Mouse (Mus musculus): ENCODE measurements around the gene Sirpa.

The Sirpa gene

DNA sequence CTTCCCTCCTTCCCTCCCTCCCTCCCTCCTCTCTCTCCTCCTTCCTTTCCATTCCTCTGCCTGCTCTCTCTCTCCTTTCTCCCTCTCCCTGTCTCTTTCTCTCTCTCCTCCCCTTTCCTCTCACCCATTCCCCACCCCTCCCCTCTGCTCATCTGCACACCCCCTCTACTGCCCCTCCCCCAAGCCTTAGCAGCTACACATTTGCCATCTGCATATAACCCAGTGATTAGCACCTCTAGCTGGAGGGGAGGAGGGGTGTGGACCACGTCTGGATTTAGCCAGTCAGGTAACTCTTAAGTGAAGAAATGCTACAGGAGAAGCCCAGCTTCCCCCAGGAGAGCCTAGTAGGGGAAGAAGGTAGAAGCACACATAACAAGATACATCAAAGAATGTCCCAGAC lies 7.7 kb upstream of the Sirpa start:
- no peak for DNase-seq

DNA sequence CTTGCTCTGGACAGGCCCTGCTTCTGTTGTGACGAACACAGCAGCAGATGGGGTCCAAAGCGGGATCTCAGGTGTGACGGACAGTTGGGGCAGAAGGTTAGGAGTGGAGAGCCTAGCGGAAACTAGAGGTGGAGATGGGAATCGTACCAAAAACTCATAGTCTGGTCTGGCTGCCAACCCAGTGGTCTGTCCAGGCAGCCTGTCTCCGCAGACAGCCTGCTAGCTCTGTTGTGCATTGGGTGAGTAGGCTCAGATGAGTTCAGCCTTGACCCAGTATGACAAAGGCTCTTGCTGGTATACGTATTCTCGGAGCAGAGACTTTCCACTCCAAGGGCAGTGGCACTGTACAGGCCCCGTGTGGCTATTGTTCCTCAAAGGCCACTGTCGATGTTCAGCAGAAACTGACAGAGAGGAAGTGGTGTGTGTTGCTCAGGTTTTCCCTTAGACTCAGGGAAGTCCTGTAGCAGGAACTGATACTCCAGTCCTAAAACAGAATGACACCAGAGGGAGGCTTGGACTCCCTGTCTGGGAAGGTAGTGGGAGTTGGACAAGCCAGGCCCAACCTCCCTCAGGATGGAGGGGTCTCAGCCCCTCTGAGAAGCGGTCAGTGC lies 6.6 kb upstream of the Sirpa start:
- peak; percentile 40 to 41 for DNase-seq

DNA sequence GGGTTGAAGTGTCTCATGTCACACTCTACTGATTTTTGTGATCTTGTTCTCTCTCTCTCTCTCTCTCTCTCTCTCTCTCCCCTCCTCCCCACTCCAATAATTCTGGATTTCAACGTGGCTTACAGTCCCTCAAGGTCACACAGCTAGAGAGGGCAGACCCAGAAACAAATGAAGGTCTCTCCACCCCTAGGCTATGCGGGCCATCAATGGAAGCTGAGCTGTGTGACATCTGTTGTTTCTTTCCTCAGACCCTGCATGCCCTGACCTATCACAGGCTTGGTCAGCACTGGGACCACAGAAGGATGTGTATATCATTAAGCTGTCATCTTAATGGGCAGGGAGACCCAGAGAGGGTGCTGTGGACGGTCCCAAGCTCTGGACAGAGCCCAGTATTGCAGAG lies 5.4 kb upstream of the Sirpa start:
- no peak for DNase-seq

DNA sequence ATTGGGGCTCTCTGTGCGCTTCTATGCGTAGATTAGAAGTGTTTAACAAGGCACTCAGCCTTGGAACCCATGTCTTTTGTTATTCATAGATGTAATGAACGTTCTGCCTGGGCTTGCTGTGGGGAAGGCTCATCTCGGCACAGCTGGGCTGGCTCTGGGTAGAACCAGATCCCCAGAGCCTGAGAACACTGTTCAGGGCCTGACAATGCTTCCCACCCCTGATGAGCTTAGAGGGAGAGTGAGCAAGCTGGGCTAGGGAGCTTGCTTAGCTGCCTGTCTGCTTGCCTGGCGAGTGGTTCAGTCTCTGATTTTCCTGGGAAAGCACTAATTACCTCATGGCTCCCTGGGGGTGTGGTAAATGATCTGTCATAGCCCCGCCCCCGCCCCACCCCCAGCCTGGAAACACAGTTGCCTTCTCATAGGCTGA lies 4.8 kb upstream of the Sirpa start:
- DNase-seq: no peak

DNA sequence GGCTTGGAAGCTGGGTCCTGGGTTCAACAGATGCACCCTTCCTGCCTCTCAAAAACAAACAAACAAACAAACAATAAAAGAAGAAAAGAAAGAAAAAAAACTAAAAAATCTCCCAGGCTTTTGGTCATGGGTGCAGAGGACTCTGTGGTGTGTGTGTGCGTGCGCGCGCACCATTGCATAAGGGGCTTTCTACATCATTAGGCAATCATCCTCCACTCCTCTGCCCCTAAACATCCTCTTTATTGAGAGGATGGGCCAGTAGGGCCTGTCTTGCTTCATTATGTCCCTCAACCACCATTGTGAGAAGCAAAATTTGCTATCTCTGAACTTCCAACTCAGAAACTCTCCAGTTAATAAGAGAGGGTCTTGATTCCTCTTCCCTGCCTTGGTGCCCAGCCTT lies 738 bp upstream of the Sirpa start:
- peak in 1 of 2 experiments; percentile 39 for DNase-seq

DNA sequence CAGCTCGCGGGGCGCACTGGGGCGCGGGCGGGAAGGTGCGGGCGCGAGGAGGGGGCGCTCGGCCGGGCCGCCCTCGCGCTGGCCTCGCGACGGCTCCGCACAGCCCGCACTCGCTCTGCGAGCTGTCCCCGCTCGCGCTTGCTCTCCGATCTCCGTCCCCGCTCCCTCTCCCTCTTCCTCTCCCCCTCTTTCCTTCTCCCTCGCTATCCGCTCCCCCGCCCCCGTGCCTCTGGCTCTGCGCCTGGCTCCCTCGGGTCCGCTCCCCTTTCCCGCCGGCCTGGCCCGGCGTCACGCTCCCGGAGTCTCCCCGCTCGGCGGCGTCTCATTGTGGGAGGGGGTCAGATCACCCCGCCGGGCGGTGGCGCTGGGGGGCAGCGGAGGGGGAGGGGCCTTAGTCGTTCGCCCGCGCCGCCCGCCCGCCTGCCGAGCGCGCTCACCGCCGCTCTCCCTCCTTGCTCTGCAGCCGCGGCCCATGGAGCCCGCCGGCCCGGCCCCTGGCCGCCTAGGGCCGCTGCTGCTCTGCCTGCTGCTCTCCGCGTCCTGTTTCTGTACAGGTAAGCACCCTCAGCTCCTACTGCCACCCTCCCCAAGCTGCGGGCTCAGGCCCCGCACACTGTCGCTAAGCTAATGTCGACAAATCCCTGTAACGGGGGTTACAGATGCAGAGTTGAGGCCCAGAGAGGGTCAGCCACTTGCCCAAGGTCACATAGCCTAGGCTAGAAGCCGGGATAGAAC lies 673 bp downstream of the Sirpa start:
- peak; percentile 70 to 72 for DNase-seq

DNA sequence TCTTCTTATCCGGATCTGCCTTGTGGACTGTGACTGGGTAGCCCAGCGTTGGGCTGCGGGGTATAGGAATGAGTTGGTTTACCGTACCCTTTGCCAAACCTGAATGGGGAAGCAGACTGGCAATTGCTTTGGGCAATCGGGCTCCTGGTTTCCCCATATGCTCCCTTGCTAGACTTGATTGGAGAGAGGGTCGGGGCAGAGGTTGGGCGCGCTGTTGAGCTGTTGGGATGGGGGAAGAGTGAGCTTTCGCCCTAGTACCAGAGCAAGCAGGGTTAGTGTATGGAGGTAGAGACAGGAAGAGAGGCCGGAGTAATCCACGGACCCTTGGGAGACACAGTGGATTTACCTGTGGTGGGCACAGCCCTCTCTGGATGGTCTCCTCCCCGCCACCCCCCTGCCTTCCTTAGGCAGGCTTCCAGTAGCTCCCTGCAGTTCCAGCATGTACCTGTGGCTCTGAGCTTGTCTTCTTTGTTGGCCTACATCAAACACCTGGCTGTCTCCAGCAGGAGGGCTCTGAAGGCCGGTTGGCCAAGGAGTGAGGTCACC lies 1.3 kb downstream of the Sirpa start:
- DNase-seq: peak; percentile 18 to 20

DNA sequence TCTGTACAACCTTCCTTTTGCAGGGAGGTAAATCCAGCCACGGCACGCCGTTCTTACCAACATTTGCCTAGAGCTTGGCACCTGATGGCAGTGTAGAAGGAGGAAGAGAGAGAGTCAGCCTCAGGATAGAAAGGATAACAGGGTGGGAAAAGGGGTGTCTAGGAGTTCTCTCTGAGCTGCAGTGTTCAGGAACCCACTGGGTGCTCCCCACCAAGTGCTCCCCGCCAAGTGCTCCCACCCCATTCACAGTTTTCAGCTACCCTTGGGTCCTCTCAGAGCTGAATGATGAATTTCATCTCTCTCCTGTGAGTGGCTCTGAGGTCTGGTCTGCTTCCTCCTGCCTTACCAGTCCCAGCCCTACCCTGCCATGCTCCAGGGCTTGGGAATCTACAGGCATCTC lies 1.9 kb downstream of the Sirpa start:
- DNase-seq: no peak

DNA sequence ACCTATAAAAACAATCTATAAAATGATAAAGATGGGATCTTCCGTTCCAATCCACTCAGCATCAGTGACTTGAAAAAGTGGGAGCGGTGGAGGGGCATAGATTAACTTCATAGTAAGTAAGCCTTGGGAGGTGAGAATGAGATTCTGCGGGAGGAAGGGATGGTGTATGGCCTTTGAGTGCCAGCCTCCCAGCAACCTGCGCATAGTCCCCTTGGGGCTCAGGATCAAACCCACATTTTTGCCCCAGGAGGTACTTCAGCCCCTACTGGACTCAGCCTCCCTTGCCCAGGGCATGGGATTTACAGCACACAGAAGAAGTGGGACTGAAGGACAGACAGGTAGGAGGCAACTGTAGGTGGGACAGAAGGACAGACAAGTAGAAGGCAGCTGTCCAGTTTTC lies 2.6 kb downstream of the Sirpa start:
- no peak for DNase-seq

DNA sequence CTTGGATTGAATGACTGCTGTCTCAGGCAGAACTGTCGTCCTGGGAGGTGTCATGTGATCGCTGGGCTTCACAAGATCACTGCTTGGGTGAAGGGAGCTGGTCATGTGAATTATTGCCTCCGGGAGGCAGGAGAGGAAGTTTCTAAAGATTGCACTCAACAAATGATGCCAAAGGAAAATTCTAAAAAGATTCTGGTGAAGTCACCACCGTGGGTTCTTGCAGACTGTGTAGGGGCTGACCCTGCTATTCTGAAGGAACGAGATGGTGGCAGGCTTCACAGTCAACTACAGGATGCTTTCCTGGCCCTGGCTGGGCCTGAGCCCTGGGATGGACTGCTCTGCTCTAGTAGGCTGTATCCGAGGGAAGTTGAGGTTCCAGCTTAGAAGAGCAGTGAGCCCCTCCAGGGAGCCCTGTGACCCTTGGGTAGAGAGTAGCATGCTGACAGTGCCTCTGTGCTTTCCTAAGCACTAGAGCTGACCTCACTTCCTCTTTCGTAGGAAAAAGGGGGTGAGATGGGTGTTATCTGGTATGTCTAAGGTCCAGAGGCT lies 3.1 kb downstream of the Sirpa start:
- DNase-seq: peak; percentile 37 to 38

DNA sequence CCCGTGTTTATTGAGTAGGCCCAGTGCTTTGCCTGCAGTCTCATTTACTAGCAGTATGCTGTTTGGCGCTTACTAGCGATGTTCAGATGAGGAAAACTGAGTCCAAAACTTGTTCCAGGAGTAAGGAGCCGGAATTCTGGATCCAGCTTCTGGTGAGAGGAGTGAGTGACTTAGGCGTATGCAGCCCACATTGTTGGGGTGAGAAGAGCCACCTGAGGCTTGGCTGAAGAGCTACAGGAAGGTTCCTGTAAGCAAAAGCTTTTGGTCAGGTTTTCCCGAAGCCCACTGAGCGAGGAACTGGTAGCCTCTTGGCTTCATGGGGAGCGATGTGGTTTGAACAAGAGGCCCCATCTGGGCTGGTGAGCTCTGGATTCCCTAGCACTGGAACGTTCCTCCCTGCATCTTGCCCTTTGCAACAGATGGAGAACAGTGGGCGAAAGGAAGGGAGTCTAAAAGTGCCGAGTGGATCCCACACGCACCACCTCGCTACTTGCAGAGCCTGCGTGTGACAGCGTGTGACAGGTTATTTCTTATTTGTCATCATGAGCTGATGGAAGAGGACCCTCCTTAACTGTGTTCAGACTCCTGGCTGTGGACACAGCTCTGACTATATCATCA lies 4.0 kb downstream of the Sirpa start:
- DNase-seq: no peak

DNA sequence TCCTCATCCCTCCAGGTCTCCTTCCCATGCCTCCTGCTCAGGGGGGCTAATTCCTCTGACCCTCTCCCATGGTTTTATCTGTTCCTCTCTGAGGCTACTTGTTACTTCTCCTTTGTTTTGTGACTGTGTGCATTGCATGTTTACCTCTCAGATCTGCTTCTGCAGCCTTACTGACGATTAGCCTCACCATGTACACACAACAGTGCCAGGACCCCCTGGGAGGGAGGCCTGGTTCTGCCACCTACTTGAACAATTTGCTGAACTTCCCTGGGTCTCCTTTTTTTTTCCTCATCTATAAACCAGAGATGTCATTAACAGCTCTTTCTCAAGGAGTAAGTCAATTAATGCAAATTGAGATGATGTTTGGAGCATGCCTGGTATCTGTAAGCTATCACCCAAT lies 4.9 kb downstream of the Sirpa start:
- no peak for DNase-seq

DNA sequence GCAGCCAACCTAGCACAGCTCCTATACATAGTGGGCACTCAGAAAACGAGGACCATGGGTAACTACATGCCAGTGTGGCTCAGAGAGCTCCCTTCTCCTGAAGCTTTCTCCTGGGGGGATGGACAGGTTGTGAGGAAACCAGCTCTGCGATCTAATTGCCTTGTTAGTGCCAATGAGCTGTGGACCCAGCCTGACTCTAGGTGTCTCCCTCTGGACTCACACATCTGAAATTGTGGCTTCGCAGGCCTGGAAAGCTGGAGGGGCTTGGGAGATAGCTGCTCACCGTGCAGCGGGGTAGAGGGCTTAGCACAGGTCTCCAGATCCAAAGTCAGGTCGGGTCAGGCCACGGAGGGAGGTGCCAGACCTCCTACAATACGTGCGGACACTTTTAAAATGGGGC lies 5.5 kb downstream of the Sirpa start:
- no peak for DNase-seq

DNA sequence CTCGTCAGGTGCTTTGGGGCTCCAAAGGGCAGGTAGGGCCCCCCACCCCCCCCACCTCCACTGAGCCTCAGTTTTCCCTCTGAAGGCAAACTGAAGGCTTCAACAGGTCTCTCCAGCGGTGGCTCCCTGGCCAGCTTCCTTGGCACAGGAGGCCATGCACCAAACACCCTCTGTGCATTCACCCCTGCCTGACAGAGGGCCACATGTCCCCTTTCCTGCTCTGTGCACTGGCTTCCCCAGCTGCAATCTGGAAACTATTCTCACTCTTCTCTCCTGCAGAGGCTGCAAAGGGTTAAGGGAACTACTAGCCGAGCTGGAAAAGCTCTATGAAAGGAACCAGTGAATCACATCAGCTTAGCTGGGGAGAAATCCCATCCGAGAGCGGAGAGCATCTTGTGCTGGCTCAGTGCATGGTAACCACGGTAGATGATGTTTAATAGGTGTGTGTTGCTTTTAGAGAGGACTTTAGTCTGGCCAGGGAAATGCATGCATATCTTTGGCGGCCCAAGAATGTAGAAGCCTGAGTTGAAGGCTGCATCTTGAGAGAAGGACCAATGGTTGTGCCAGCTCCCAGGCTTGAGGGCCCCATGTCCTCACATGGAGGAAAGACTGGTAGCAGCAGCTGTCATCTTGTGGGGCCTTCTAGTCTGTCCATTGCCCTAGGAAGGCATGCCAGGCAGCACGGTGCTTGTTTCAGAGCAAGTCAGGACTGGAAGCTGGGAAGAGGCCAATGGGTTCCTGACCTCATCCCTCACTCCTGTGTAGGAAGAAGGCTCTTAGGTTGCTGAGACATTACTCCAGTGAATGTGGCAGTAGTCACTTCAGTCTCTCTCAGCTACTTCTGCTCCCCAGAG lies 6.8 kb downstream of the Sirpa start:
- no peak for DNase-seq

DNA sequence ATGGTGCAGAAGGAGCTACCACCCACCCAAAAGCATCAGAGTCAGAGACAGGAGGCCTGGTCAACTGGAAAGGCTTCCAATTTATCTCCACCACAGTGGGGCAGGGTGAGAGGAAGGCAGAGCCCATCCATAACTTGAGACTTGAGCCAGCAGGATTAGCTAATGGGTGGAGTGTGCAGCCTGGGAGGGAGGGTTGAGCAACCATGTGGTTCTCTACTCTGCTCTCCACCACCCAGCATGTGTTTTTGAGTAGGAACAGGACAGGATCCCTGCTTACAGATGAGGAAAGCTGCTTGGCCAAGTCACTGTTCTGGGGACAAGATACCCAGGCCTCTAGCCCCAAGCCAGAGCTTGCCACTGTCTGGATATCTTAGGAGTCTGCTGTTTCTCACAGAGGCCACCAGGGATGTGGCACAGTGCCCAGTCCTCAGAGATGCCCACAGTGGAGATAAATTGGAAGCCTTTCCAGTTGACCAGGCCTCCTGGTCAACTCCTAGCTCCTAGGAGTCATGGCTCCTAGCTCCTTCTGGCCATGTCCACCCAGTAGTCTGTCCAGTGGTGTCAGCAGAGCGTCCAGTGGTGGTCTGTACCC lies 8.5 kb downstream of the Sirpa start:
- DNase-seq: peak; percentile 60

DNA sequence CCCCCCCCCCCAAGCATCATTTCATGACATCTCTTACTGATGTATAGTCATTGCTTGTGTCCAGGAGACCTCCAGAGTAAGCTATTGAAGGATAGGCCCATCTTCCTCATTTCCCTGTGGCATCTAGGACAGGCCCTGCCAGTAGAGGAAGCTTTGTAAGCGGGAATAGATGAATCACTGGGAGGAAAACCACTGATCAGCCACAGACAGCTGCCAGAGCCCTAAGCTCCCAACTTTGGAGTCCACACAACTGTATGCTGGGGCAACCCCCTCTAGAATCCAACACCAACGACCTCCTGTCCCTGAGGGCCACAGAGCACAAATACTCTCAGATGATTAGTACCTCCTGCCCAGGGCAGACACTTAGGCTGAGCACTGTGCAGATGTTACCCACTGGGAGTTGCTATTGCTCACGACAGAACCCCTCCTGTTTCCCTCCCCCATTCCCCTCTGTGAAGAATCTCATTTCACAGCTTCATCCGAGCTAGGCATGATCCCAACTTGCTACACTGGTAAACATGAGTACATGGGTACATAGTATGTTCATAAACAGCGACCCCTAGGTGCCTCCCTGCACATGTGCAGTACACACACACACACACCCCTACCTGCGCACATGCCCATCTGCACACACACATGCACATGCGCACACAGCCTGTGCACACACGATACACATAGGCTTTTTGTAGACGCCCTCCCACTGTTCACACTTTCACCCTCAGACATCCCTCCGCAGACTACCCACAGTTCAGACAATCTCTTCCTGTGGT lies 9.4 kb downstream of the Sirpa start:
- no peak for DNase-seq

DNA sequence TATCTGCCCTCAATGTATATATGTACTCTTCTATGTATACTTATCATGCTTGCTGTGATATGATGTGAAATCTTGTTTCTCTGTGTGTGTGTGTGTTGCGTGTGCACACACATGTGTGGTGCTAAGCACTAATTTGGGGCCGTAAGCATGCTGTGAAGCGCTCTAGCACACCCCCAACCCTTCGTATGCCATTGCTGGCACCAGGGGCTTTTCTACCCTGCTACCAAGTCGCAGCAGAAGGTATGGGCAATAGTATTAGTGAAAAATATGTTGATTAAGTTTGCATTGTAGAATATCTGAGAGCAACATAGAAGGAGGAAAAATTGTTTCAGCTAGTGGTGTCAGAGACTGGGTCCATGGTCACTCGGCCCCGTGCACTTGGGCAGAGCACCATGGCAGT lies 10.2 kb downstream of the Sirpa start:
- DNase-seq: no peak

DNA sequence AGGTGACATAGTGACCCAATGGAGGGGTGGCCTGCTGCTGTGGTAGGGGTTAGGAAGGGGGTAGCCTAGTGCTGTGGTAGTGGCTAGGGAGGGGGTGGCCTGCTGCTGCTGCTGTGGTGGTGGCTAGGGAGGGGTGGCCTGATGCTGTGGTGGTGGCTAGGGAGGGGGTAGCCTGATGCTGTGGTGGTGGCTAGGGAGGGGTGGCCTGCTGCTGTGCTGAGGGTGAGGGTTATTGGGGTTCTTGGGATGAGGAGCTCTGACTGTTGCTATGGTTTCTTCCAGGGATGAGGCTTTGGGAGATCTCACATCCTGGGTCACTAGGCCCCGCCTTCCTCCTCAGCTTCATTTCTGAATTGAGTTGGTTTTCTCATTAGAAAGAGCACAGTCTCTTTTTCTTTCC lies 10.9 kb downstream of the Sirpa start:
- DNase-seq: no peak

DNA sequence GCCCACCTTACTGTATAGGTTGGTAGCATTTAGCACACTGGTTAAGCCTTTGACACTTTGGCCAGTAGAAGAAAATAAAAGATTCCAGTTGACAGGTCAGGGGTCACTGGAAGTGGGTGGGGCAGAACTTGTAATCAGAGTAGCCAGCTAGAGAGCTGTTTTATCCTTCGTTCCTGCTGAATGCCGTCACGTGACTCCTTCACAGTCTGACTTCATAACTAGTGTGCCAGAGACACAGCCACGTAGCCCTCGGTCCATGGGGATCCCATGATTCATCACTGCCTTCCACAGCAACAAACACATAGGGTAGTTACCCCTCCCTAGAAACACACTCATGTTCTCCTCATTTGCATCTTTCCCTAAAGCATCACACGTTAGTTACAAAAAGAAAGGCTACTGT lies 11.4 kb downstream of the Sirpa start:
- peak in 1 of 2 experiments; percentile 24 for DNase-seq

DNA sequence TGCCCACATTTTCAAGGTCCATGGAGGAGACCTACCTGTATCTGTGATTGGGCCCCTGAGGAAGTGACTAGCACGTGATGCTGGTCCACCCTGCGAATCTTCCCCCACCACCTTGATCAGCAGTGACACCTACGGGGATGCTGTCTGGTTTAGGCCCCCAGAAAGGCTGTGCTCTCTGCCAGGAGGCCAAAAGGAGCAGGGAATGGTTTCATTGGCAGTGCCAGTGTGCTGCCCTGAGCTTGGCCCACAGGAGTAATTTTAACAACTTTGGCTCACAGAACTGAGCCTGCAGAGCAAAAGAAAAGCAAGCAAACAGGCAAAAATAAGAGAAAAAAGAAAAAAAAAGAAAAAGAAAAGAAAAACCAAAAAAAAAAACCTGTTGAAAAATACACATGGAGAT lies 13.2 kb downstream of the Sirpa start:
- no peak for DNase-seq

DNA sequence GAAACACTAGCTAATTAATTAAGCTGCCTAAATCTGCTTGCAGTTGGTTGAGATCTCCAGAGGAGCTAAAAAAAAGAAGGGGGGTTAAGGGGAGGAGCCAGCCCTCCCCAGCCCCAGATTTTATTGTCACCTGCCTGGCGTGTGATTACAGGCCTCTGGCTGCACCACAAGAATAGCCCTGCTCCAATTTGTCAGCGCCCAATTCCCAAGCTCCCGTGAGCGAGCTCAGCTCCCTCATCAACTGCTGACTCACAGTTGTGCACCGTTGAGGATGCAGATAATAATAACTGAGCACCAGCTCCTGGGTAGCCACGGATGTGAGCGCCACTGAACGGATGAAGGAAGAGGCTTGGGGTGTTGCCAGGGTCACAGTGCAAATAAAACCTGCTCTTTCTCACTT lies 13.6 kb downstream of the Sirpa start:
- DNase-seq: no peak

DNA sequence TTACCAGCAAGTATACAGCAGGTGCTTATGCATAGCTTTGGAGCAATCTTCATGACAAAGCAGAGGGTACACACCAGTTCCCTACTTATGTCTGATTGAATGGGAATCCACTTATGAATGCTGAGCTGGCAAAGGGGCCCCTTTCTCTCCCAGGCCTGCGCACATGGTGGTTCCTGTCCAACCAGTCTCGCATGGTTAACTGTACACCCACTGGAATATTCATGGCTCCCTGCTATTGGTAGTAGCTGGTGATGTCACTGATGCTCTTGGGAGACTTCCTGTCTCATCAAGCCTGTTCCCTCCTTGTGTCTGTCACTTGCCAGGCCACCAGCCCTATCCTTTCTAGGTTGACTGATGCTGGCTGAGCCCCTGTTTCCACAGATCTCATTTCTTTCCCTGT lies 14.3 kb downstream of the Sirpa start:
- no peak for DNase-seq

All from lung, adult 18-20 months (tissue).